Mouse (Mus musculus): ENCODE data around the gene Fgfr2.

- TF ChIP-seq POLR2A (IDR thresholded peaks at IDR 0.05; ENCODE audit: low read depth, low read length): no peak
- no peak for TF ChIP-seq CTCF (conservative IDR thresholded peaks at IDR 0.05; ENCODE audit: insufficient read depth, insufficient read length, low read depth, low read length)
Measured at GRCm38 (mm10) chr7:132509110-132509509, 614.0 kb downstream of the Fgfr2 start.

Measured in kidney, adult 2 months (tissue).